Mouse (Mus musculus): ENCODE results near the gene Dctd.
"Not testable (repeated sequence)": the region's sequence is repeated elsewhere in the genome, so short reads cannot be mapped to it uniquely, and the experiment has no call there.

Dctd gene

GRCm38 (mm10) chr8:48146449-48146848 is 47.6 kb downstream of the Dctd start:
- DNase-seq, result no peak

GRCm38 (mm10) chr8:48152062-48152738 is 53.3 kb downstream of the Dctd start:
- DNase-seq, result no peak

GRCm38 (mm10) chr8:48153360-48154121 is 54.6 kb downstream of the Dctd start:
- DNase-seq, result no peak

GRCm38 (mm10) chr8:48157718-48158117 is 58.8 kb downstream of the Dctd start:
- no peak for DNase-seq

GRCm38 (mm10) chr8:48158560-48159217 is 59.8 kb downstream of the Dctd start:
- DNase-seq, result no peak

- DNase-seq, result no peak
These were observed 78.5 kb downstream of the Dctd start for GRCm38 (mm10) chr8:48177406-48177805.

- no peak for DNase-seq
These were observed 79.0 kb downstream of the Dctd start for GRCm38 (mm10) chr8:48177876-48178275.

GRCm38 (mm10) chr8:48178993-48179392 is 80.1 kb downstream of the Dctd start:
- DNase-seq, result no peak

GRCm38 (mm10) chr8:48180146-48180545 is 81.3 kb downstream of the Dctd start:
- not testable (repeated sequence) for DNase-seq

GRCm38 (mm10) chr8:48181000-48181399 is 82.1 kb downstream of the Dctd start:
- no peak for DNase-seq

- DNase-seq, result no peak
These were observed 84.9 kb downstream of the Dctd start for GRCm38 (mm10) chr8:48183758-48184157.

GRCm38 (mm10) chr8:48188586-48188985 is 89.7 kb downstream of the Dctd start:
- DNase-seq, result no peak

GRCm38 (mm10) chr8:48195971-48196370 is 97.1 kb downstream of the Dctd start:
- DNase-seq, result no peak

- no peak for DNase-seq
These were observed 100.3 kb downstream of the Dctd start for GRCm38 (mm10) chr8:48199171-48199570.

GRCm38 (mm10) chr8:48202632-48203031 is 103.7 kb downstream of the Dctd start:
- no peak for DNase-seq
